Mouse (Mus musculus) Patski (cell line): ENCODE results near the gene Serf2. TPM values are rescaled to one million over a fixed set of nuclear protein-coding genes. Genes with fewer than 3 reads are reported as not detected.
A peak's percentile ranks its signal among the peaks of the same experiment; 100 is the strongest.
"Not testable (repeated sequence)": the region's sequence is repeated elsewhere in the genome, so short reads cannot be mapped to it uniquely, and the experiment has no call there.

ENCODE experiments used
- ATAC-seq: fragments of 100-300 bp; one replicate; pipeline ENCODE4 v1.8.0; 2021
- CTCF ChIA-PET: fragments of 350-600 bp; sonication (Branson Sonifier 250); formaldehyde crosslinking; loops from one replicate; lab custom pipeline; 2022; ENCODE audit warnings: inconsistent platforms; lab: Charles Lee
- POLR2A ChIA-PET: fragments of 350-600 bp; sonication (Branson Sonifier 250); formaldehyde crosslinking; loops from one replicate; lab custom pipeline; 2022; ENCODE audit warnings: antibody characterized with exemption, inconsistent platforms; lab: Charles Lee
- DNase-seq: peaks from one replicate; pipeline ENCODE4 v3.0.0-alpha.2; 2011; ENCODE audit warnings: low read depth, low spot score
- H3K27me3 ChIP-seq: fragments of 371-371 bp; one replicate; pipeline ENCODE4 v1.5.1; 2021
- CTCF ChIP-seq: fragments of 100-300 bp; IDR thresholded peaks from one replicate; pipeline ENCODE4 v1.5.1; 2021
- in situ Hi-C: fragments of 300-500 bp; cut with MboI; formaldehyde crosslinking; loops from 3 replicates; pipeline ENCODE4 v1.11.1; 2018; ENCODE audit warnings: low pct_unique_long_range_greater_than_20kb, mixed read lengths
- polyA plus RNA-seq: library from polyadenylated mRNA; unstranded; gene quantifications from one replicate; pipeline ENCODE4 v1.2.3, GENCODE M21; 2021

Gene Serf2
- polyA plus RNA-seq, 1 experiment from 2014 or later, result 667 TPM

- CTCF ChIA-PET, result interaction anchor here (1.5 kb wide), 1 partner anchor 8 kb away, joined by 3 read pairs; no protein-coding TSS in a partner anchor
- in situ Hi-C loops, result no loop called here
- POLR2A ChIA-PET, result interaction anchor here (0.6 kb wide), 1 partner anchor 1158 kb away, joined by 3 read pairs; no protein-coding TSS in a partner anchor
- no peaks in the 10 kb centered on the region for H3K27me3 ChIP-seq
- ATAC-seq (no peak), DNase-seq (no peak)
- TF ChIP-seq CTCF, result no peak
Measured at GRCm38 (mm10) chr2:121483576-121483975, 34.6 kb downstream of the Serf2 start.

- ATAC-seq, H3K27me3 ChIP-seq, POLR2A ChIA-PET, in situ Hi-C loops, CTCF ChIA-PET, DNase-seq: not testable (repeated sequence)
Measured at GRCm38 (mm10) chr2:121484403-121484802, 35.4 kb downstream of the Serf2 start.

- POLR2A ChIA-PET, DNase-seq, ATAC-seq, CTCF ChIA-PET, H3K27me3 ChIP-seq, in situ Hi-C loops: not testable (repeated sequence)
Measured at GRCm38 (mm10) chr2:121501550-121501949, 52.6 kb downstream of the Serf2 start.

- DNase-seq, result peak; percentile 48
- H3K27me3 ChIP-seq, CTCF ChIA-PET, in situ Hi-C loops, POLR2A ChIA-PET: not testable (repeated sequence)
- ATAC-seq, result peak; percentile 80
Measured at GRCm38 (mm10) chr2:121505942-121506882, 57.2 kb downstream of the Serf2 start, which contains the start of the genes Mfap1a and Wdr76. Gene Mfap1a, minus strand, starts transcription at chr2:121506665. Gene Wdr76, plus strand, starts transcription at chr2:121506723.

GRCm38 (mm10) chr2:121507173-121507950, 58.4 kb downstream of the Serf2 start:
- no peaks in the 10 kb centered on the region for H3K27me3 ChIP-seq
- ATAC-seq (no peak), DNase-seq (no peak)
- ChIA-PET POLR2A (interaction anchor here (0.6 kb wide), 1 partner anchor 35 kb away, joined by 4 read pairs; no protein-coding TSS in a partner anchor), CTCF (no interaction called here)
- in situ Hi-C loops, result no loop called here
- no peak for TF ChIP-seq CTCF

Other genes starting within 250 kb of the Serf2 start
- gene Trp53bp1, start 177.8 kb upstream of the Serf2 start, polyA plus RNA-seq, result 58.4 TPM
- 1.4 TPM for gene Map1a, start 159.6 kb upstream of the Serf2 start, polyA plus RNA-seq
- 48.5 TPM for gene Ppip5k1, start 93.8 kb upstream of the Serf2 start, polyA plus RNA-seq
- 3.1 TPM for gene Ckmt1, start 91.5 kb upstream of the Serf2 start, polyA plus RNA-seq
- gene Strc, start 62.0 kb upstream of the Serf2 start, polyA plus RNA-seq, result not detected
- 942 TPM for gene Pdia3, start 35.4 kb upstream of the Serf2 start, polyA plus RNA-seq
- 2.2 TPM for gene Catsper2, start 35.4 kb upstream of the Serf2 start, polyA plus RNA-seq
- 1.6 TPM for gene Ell3, start 4.9 kb upstream of the Serf2 start, polyA plus RNA-seq
- gene Hypk, start 4.1 kb downstream of the Serf2 start, polyA plus RNA-seq, result 11.3 TPM
- gene Serinc4, start 7.6 kb downstream of the Serf2 start, polyA plus RNA-seq, result 0.68 TPM
- 35.3 TPM for gene Mfap1b, start 24.9 kb downstream of the Serf2 start, polyA plus RNA-seq
- 31.4 TPM for gene Mfap1a, start 57.5 kb downstream of the Serf2 start, polyA plus RNA-seq
- 9.1 TPM for gene Wdr76, start 57.5 kb downstream of the Serf2 start, polyA plus RNA-seq